Mouse (Mus musculus): ENCODE measurements around the gene Nek2.

Nek2 gene

DNA sequence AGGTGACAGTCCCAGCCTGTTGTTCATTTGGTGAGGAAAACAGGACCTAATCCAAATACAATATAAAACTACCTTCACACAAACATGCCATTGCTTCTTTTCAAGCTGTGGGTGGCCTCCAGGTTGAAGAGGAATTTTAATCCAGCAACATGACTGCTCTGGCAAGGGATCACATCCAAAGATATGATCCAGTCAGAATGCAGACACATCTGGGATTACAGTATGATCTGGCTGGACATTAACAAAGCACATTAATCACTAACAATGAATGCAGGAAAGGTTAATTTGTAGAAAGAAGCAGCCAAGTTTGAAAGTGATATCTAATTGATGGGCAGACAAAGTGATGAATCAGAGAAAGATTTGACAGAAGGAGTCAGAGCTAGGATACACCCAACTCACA is 36.9 kb downstream of the Nek2 start:
- no peak for DNase-seq (ENCODE audit: low spot score)

- no peak for DNase-seq (ENCODE audit: low spot score)
Measured at GRCm38 (mm10) chr1:191859847-191860246, 38.6 kb downstream of the Nek2 start.

DNA sequence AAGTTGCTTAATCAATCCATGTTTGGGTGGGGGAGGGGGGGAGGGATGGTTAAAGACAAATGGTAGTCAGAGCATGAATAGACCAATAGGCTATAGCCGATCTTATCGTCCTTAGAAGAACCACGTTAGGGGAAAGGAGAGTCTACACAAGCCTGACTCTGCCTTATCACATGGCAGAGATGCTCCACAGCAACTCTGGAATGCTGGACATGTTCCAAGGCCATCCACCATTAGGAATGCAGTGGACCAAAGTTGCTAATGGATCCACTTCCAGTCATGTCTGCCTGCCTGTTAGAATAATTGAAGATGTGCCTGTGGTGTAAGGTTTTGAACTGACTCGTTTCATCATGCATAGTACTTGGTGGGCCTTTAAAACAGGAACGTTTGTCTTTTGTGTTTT is 40.0 kb downstream of the Nek2 start:
- DNase-seq (ENCODE audit: low spot score): no peak

- no peak for DNase-seq (ENCODE audit: low spot score)
Measured at GRCm38 (mm10) chr1:191863833-191864550, 42.7 kb downstream of the Nek2 start.

- no peak for DNase-seq (ENCODE audit: low spot score)
Measured at GRCm38 (mm10) chr1:191864551-191865027, 43.3 kb downstream of the Nek2 start.

- no peak for DNase-seq (ENCODE audit: low spot score)
Measured at GRCm38 (mm10) chr1:191872076-191872710, 50.9 kb downstream of the Nek2 start.

- no peak for DNase-seq (ENCODE audit: low spot score)
Measured at GRCm38 (mm10) chr1:191875006-191875405, 53.8 kb downstream of the Nek2 start.

DNA sequence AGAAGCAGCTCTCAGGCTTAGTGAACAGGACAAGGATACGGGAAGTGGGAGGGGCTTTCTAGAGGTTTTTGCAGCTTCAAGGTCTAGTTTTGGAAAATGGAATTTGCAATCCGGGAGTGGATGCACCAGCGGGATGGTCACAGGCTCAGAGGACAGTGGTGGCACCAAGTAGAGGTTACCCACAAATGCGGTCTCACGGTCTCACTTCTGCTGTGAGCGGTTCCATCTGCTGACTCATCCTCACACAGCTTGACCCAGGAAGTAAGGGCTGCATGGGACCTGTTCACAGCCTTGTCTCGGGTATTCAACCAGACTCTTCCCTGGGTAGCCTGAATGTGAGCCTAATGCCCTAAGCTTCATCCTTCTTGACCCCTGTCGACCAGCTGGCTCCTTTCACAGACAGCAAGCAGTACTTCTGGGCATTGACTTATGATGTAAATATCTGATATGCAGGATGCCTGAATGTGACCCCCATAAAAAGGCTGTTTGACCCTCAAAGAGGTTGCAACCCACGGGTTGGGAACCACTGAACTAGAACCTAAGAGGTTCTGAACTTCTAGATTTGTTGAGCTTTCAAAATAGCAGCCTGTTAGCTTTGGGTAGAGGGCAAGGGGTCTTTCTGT is 54.5 kb downstream of the Nek2 start:
- DNase-seq (ENCODE audit: low spot score): no peak

DNA sequence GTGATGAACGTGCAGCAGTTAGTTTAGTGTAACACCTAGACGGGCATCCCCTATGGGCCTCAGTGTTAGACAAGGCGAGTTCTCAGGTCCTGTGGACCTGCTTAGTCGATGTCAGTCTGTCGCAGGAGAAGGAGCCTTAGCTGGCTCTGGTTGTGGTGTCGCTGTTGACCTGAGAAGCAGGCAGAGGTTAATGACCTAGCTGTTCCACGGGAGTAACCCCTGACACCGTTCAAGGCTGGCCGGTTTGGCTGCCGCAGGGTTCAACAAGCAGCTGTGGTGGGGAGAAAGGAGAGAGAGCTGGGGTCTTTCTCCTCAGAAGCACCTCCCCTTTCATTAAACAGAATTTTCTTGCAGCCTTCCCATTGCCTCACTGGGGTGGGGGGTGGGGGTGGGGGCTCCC is 56.4 kb downstream of the Nek2 start:
- DNase-seq (ENCODE audit: low spot score): no peak

DNA sequence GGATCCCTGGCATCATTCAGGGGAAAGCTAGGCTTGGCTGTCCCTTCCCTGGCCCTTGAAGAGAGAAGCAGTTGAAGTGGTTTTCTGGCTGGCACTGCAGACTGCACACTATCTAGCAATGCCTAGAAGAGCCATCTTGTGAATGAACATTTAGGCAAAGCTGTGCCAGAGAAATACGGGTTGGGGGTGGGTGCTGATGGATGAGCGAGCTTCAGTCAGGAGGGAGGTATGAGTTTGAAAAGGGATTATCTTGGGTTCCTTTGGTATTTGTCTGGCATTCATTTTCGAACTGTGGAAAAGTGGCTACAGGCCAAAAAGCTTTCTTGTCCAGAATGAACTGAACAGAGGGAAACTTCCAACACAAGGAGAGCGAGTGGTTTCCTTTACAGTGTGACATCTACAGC is 57.3 kb downstream of the Nek2 start:
- no peak for DNase-seq (ENCODE audit: low spot score)

DNA sequence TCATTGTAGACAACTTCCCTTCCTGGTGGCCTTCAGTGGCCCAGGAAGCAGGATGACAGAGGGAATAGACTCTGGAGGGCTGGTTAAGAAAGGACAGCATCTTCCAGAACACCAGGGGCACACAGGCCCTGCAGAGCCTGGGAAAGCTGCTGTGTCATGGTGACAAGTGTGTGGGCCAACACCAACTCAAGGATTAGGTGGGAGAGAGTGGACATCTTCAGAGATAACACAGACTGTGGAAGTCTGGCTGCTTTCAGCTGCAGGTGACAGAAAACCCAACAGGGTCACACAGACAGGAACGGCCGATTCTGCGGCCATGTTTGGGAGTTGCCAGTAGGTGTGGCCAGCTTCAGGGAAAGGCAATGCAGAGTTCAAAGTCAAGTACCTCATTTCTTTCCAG is 59.0 kb downstream of the Nek2 start:
- no peak for DNase-seq (ENCODE audit: low spot score)

DNA sequence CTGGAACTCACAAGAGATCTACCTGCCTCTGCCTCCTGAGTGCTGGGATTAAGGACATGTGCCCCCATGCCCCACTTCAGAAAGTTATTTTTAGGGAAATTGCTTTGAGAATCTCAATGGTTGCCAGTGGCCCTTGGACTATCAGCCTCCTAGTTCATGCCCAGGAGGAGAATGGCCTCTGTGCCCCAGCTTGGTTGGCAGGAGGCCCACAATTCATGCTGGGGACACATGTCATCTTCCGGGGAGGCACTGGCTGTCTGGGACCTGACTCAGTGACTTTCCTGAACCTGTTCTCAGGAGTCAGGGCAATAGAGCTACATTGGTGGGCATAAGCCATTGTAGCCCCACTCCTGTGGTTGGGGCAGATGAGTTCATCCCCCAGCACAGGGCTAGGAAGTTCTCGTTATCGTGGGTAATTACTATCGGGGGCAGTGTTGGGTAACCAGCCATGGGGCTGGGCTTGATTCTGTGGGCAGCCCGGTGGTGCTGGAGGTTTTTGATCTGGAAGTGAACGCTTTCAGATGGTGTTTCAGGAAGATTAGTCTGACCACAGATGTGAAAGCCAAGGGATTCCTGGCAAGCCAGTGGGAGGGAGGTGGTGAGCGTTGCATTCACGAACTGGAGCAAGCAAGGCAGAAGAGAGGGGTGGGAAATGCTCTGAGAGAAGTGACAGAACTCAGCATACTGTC is 59.8 kb downstream of the Nek2 start:
- DNase-seq (ENCODE audit: low spot score): no peak

GRCm38 (mm10) chr1:191881663-191882062 is 60.4 kb downstream of the Nek2 start:
- no peak for DNase-seq (ENCODE audit: low spot score)
